Mouse (Mus musculus): ENCODE measurements around the gene Ttll8. TPM values are rescaled to one million over a fixed set of nuclear protein-coding genes. Genes with fewer than 3 reads are reported as not detected.
A peak's percentile ranks its signal among the peaks of the same experiment; 100 is the strongest.

The Ttll8 gene
- total and polyA plus RNA-seq, 2 experiments from 2014 or later, result not detected

DNA sequence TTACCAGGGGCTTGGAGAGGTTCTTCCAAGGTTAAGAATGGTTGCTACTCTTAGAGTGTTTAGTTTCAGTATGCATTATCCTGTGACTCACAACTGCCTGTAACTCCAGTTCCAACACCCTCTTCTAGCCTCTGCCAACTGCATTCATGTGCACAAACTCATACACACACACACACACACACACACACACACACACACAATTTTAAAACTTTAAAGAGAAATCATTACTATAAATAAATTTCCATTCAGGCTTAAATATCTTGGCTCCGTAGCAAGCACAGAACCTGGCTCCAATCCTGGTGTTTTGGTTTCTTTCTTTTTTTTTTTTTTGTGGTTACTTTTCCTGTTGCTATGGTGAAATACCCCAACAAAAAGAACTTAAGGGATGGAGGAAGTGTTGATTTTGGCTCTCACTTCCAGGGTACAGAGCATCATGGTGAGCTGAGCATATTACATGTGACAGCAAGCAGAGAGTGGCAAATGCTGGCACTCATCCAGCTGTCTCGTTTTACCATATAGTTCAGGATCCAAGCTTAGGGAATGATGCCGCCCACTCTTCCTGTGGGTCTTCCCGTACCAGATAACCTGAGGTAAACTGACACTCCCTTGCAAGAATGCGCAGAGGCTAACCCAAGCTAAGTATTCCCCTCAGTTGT is 10.2 kb downstream of the Ttll8 start:
- 57% methylated on average over 5 of the region's 5 CpGs for WGBS
- no peaks in the 10 kb centered on the region for H3K27me3 ChIP-seq (ENCODE audit: control insufficient read depth, insufficient read depth, low read length)

GRCm38 (mm10) chr15:88942783-88943182 is 11.4 kb downstream of the Ttll8 start:
- H3K4me3 ChIP-seq (ENCODE audit: low read depth, low read length), result no peak overlapping the region
- 29% methylated on average over 5 of the region's 5 CpGs for WGBS
- TF ChIP-seq EP300 (IDR thresholded peaks at IDR 0.05; ENCODE audit: low read depth) (0 out of 2 replicates have a peak, but pooled peaks have one; percentile 27), CTCF (IDR thresholded peaks at IDR 0.05; ENCODE audit: low read depth) (no peak)
- peak overlapping the region; percentile 66 for H3K27ac ChIP-seq (ENCODE audit: low read depth)
- 0 out of 2 replicates have a peak, but pooled peaks cover 8% of the 10 kb centered on the region for H3K4me1 ChIP-seq (ENCODE audit: control insufficient read depth, insufficient read depth)
- no peak overlapping the region for H3K4me2 ChIP-seq (ENCODE audit: low read depth, low read length)
- no peaks in the 10 kb centered on the region for H3K36me3 ChIP-seq (replicated peaks; ENCODE audit: control insufficient read depth, insufficient read depth, low read length)
- DNase-seq (ENCODE audit: low spot score) (peak; percentile 58), ATAC-seq (ENCODE audit: insufficient read depth, low read depth) (peak; percentile 71)
- H3K9ac ChIP-seq (replicated peaks; ENCODE audit: low read depth, low read length), result no peak overlapping the region
- H3K27me3 ChIP-seq (ENCODE audit: control insufficient read depth, insufficient read depth, low read length), result no peaks in the 10 kb centered on the region
- H3K9me3 ChIP-seq (replicated peaks; ENCODE audit: control insufficient read depth, low read length), result no peaks in the 10 kb centered on the region

More for the DNA sequence above, 10.2 kb downstream of the Ttll8 start:
- Histone ChIP-seq H3K4me1 (ENCODE audit: control insufficient read depth, insufficient read depth) (0 out of 2 replicates have a peak, but pooled peaks cover 8% of the 10 kb centered on the region), H3K4me3 (ENCODE audit: low read depth, low read length) (no peak overlapping the region), H3K4me2 (ENCODE audit: low read depth, low read length) (no peak overlapping the region), H3K9ac (replicated peaks; ENCODE audit: low read depth, low read length) (no peak overlapping the region), H3K9me3 (replicated peaks; ENCODE audit: control insufficient read depth, low read length) (no peaks in the 10 kb centered on the region), H3K27ac (ENCODE audit: low read depth) (no peak overlapping the region), H3K36me3 (replicated peaks; ENCODE audit: control insufficient read depth, insufficient read depth, low read length) (no peaks in the 10 kb centered on the region)
- ATAC-seq (ENCODE audit: insufficient read depth, low read depth) (no peak), DNase-seq (ENCODE audit: low spot score) (no peak)
- TF ChIP-seq CTCF (IDR thresholded peaks at IDR 0.05; ENCODE audit: low read depth), result no peak
- no peak for TF ChIP-seq EP300 (IDR thresholded peaks at IDR 0.05; ENCODE audit: low read depth)

DNA sequence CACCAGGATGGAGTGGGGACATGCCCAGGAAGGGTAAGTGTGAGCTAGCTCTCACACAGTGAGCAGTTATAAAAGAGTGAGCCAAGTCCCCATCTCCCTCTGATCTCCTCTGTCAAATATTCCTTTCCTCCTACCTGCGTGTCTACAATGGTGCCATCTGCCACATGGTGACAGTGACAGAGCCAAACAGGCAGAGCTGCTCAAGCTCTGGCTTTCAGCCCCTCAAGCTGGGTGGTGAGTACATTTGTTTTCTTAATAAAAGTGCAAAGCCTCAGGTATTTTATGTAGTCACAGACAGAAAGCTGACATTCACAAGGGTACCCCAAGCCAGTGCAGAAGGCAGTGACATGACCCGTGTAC is 16.9 kb downstream of the Ttll8 start:
- no peak overlapping the region for H3K4me3 ChIP-seq (ENCODE audit: low read depth, low read length)
- H3K9ac ChIP-seq (replicated peaks; ENCODE audit: low read depth, low read length), result no peak overlapping the region
- no peaks in the 10 kb centered on the region for H3K4me1 ChIP-seq (ENCODE audit: control insufficient read depth, insufficient read depth)
- no peak overlapping the region for H3K4me2 ChIP-seq (ENCODE audit: low read depth, low read length)
- no peaks in the 10 kb centered on the region for H3K36me3 ChIP-seq (replicated peaks; ENCODE audit: control insufficient read depth, insufficient read depth, low read length)
- H3K27me3 ChIP-seq (ENCODE audit: control insufficient read depth, insufficient read depth, low read length), result no peaks in the 10 kb centered on the region
- 73% methylated on average over 2 of the region's 2 CpGs for WGBS
- TF ChIP-seq EP300 (IDR thresholded peaks at IDR 0.05; ENCODE audit: low read depth) (no peak), CTCF (IDR thresholded peaks at IDR 0.05; ENCODE audit: low read depth) (no peak)
- ATAC-seq (ENCODE audit: insufficient read depth, low read depth) (no peak), DNase-seq (ENCODE audit: low spot score) (no peak)
- no peaks in the 10 kb centered on the region for H3K9me3 ChIP-seq (replicated peaks; ENCODE audit: control insufficient read depth, low read length)
- H3K27ac ChIP-seq (ENCODE audit: low read depth), result no peak overlapping the region

GRCm38 (mm10) chr15:88936619-88937290 is 17.5 kb downstream of the Ttll8 start:
- Histone ChIP-seq H3K4me1 (ENCODE audit: control insufficient read depth, insufficient read depth) (no peaks in the 10 kb centered on the region), H3K4me2 (ENCODE audit: low read depth, low read length) (no peak overlapping the region), H3K27ac (ENCODE audit: low read depth) (no peak overlapping the region), H3K36me3 (replicated peaks; ENCODE audit: control insufficient read depth, insufficient read depth, low read length) (no peaks in the 10 kb centered on the region), H3K9ac (replicated peaks; ENCODE audit: low read depth, low read length) (no peak overlapping the region), H3K4me3 (ENCODE audit: low read depth, low read length) (no peak overlapping the region), H3K27me3 (ENCODE audit: control insufficient read depth, insufficient read depth, low read length) (no peaks in the 10 kb centered on the region), H3K9me3 (replicated peaks; ENCODE audit: control insufficient read depth, low read length) (no peaks in the 10 kb centered on the region)
- no peak for TF ChIP-seq EP300 (IDR thresholded peaks at IDR 0.05; ENCODE audit: low read depth)
- TF ChIP-seq CTCF (IDR thresholded peaks at IDR 0.05; ENCODE audit: low read depth), result no peak
- WGBS, result 52% methylated on average over 6 of the region's 6 CpGs
- DNase-seq (ENCODE audit: low spot score) (no peak), ATAC-seq (ENCODE audit: insufficient read depth, low read depth) (no peak)

- no peaks in the 10 kb centered on the region for H3K9me3 ChIP-seq (replicated peaks; ENCODE audit: control insufficient read depth, low read length)
- H3K4me3 ChIP-seq (ENCODE audit: low read depth, low read length), result no peak overlapping the region
- DNase-seq (ENCODE audit: low spot score) (no peak), ATAC-seq (ENCODE audit: insufficient read depth, low read depth) (peak; percentile 47; the same call in 1 of the 2 replicates)
- no peak overlapping the region for H3K4me2 ChIP-seq (ENCODE audit: low read depth, low read length)
- no peak overlapping the region for H3K27ac ChIP-seq (ENCODE audit: low read depth)
- no peak for TF ChIP-seq EP300 (IDR thresholded peaks at IDR 0.05; ENCODE audit: low read depth)
- TF ChIP-seq CTCF (IDR thresholded peaks at IDR 0.05; ENCODE audit: low read depth), result peak; percentile 39
- no peaks in the 10 kb centered on the region for H3K4me1 ChIP-seq (ENCODE audit: control insufficient read depth, insufficient read depth)
- no peak overlapping the region for H3K9ac ChIP-seq (replicated peaks; ENCODE audit: low read depth, low read length)
- H3K36me3 ChIP-seq (replicated peaks; ENCODE audit: control insufficient read depth, insufficient read depth, low read length), result no peaks in the 10 kb centered on the region
- H3K27me3 ChIP-seq (ENCODE audit: control insufficient read depth, insufficient read depth, low read length), result no peaks in the 10 kb centered on the region
- WGBS, result 66% methylated on average over 7 of the region's 7 CpGs
Observed at GRCm38 (mm10) chr15:88934141-88934540, 20.1 kb downstream of the Ttll8 start.
